Mouse (Mus musculus) kidney, postnatal 0 days (tissue): Measurements from ENCODE around the gene Cacnb3. TPM values are rescaled to one million over a fixed set of nuclear protein-coding genes. Genes with fewer than 3 reads are reported as not detected.

Source experiments
- ATAC-seq: fragments of 200-750 bp; cut with Nextera tagmentation; replicated peaks from 2 replicates; pipeline ENCODE4 v1.8.0; 2017; ENCODE audit warnings: low read depth, moderate number of reproducible peaks, moderate TSS enrichment, moderate library complexity; ENCODE audit not compliant: low FRiP score
- DNase-seq: peaks from one replicate; pipeline ENCODE4 v3.0.0-alpha.2; 2016; ENCODE audit warnings: low spot score
- H3K27ac ChIP-seq: fragments of 300-500 bp; sonication (generic); 2 replicates; pipeline ENCODE4 v1.5.1; 2014; ENCODE audit warnings: mild to moderate bottlenecking
- H3K27me3 ChIP-seq: fragments of 300-500 bp; sonication (generic); 2 replicates; pipeline ENCODE4 v1.6.1; 2014; ENCODE audit warnings: low read length, mixed read lengths; ENCODE audit not compliant: insufficient read depth
- H3K36me3 ChIP-seq: fragments of 300-500 bp; sonication (generic); 2 replicates; pipeline ENCODE4 v1.6.1; 2014; ENCODE audit warnings: low read length, mixed read lengths; ENCODE audit not compliant: insufficient read depth
- H3K4me1 ChIP-seq: fragments of 300-500 bp; sonication (generic); replicated peaks from 2 replicates; pipeline ENCODE4 v1.6.1; 2014; ENCODE audit warnings: antibody characterized with exemption, low read length, mixed read lengths; ENCODE audit not compliant: insufficient read depth
- H3K4me2 ChIP-seq: fragments of 300-500 bp; sonication (generic); 2 replicates; pipeline ENCODE4 v1.6.1; 2014; ENCODE audit warnings: mild to moderate bottlenecking, low read length, moderate library complexity, mixed read lengths
- H3K4me3 ChIP-seq: fragments of 300-500 bp; sonication (generic); replicated peaks from 2 replicates; pipeline ENCODE4 v1.5.1; 2014; ENCODE audit warnings: low read depth, low read length
- H3K9ac ChIP-seq: fragments of 300-500 bp; sonication (generic); 2 replicates; pipeline ENCODE4 v1.6.1; 2014; ENCODE audit warnings: low read depth, low read length
- H3K9me3 ChIP-seq: fragments of 300-500 bp; sonication (generic); replicated peaks from 2 replicates; pipeline ENCODE4 v1.6.1; 2016; ENCODE audit warnings: low read length, inconsistent platforms, mixed read lengths
- CTCF ChIP-seq: IDR thresholded peaks from 2 replicates; pipeline ENCODE4 v1.5.1; 2016; ENCODE audit warnings: antibody characterized with exemption, low read depth, mild to moderate bottlenecking, moderate library complexity
- WGBS: fragments of 180-500 bp; shearing (Covaris S2); extraction: QIAGEN DNeasy Blood & Tissue Kit; methylation state at CpG from one replicate; pipeline ENCODE4 v1.1.7; 2014; 5-methylcytosine and 5-hydroxymethylcytosine counted together
- polyA plus RNA-seq: library from polyadenylated mRNA; unstranded; fragments of >200 nt; fragmentation: Nextera tagmentation; extraction: Ambion mirVana; gene quantifications from 2 replicates; pipeline ENCODE4 v1.2.1, GENCODE M21; 2015

Gene Cacnb3
- polyA plus RNA-seq, 1 experiment from 2014 or later, result 19.8 TPM

GRCm38 (mm10) chr15:98631493-98631892, 853 bp downstream of the Cacnb3 start:
- H3K27ac ChIP-seq, result no peak overlapping the region
- TF ChIP-seq CTCF, result peak; percentile 95
- under 1% methylated on average over 18 of the region's 18 CpGs for WGBS
- ATAC-seq, result peak; percentile 61
- DNase-seq, result peak; percentile 84
- H3K27me3 ChIP-seq, result 0 out of 2 replicates have a peak, but pooled peaks cover 3% of the 10 kb centered on the region
- peaks cover 31% of the 10 kb centered on the region for H3K4me1 ChIP-seq
- peak overlapping the region; percentile 37 for H3K4me3 ChIP-seq
- H3K36me3 ChIP-seq, result no peaks in the 10 kb centered on the region
- 0 out of 2 replicates have a peak overlapping the region, but pooled peaks have one; percentile 44 for H3K9ac ChIP-seq
- H3K4me2 ChIP-seq, result peak overlapping the region; percentile 85
- no peaks in the 10 kb centered on the region for H3K9me3 ChIP-seq

DNA sequence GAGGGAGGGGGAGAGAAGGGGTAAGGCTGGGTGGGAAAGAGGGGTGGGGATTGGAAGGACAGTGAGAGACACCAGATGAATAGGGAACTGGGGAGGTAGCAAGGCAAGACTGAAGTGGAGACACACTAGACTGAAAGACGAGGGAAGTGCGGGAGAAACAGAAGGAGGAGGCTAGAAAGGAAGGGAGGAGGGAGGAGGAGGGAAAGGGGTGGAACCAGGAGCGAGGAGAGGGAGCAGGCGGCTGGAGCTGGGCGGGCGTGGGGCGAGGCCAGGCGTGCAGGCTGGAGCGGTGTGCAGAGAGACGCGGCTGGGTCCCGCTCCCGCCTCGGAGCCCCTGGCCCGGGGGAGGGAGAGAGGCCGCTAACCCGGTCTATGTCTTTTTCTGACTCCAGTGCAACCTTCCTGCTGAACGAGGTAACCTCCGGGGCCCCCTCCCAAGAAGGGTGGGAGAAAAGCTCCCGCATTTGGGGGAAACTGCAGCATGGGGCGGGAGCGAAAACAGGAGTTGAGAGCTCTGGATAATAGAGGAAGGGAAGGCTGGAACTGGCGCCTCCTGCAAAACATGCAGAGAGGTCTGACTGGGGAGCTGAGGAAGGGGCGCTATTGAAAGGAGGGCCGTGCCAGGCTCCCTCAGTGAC, 1.6 kb downstream of the Cacnb3 start:
- peak; percentile 94 for DNase-seq
- ATAC-seq, result 0 out of 2 replicates have a peak, but pooled peaks have one; percentile 34
- under 1% methylated on average over 25 of the region's 25 CpGs for WGBS

GRCm38 (mm10) chr15:98632921-98633320, 2.3 kb downstream of the Cacnb3 start:
- ATAC-seq, result no peak
- Histone ChIP-seq H3K27ac (no peak overlapping the region), H3K27me3 (0 out of 2 replicates have a peak, but pooled peaks cover 3% of the 10 kb centered on the region), H3K4me2 (peak overlapping the region; percentile 85), H3K36me3 (no peaks in the 10 kb centered on the region), H3K4me3 (peak overlapping the region; percentile 37; the same call in 1 of the 2 replicates), H3K9me3 (no peaks in the 10 kb centered on the region), H3K4me1 (peaks cover 34% of the 10 kb centered on the region), H3K9ac (no peak overlapping the region)
- TF ChIP-seq CTCF, result no peak
- WGBS, result 2% methylated on average over 4 of the region's 4 CpGs
- DNase-seq, result no peak

More for the DNA sequence above, 1.6 kb downstream of the Cacnb3 start:
- no peaks in the 10 kb centered on the region for H3K9me3 ChIP-seq
- H3K9ac ChIP-seq, result peak overlapping the region; percentile 44; the same call in 1 of the 2 replicates
- H3K4me3 ChIP-seq, result peak overlapping the region; percentile 37
- H3K4me2 ChIP-seq, result peak overlapping the region; percentile 85
- H3K27me3 ChIP-seq, result 0 out of 2 replicates have a peak, but pooled peaks cover 3% of the 10 kb centered on the region
- no peaks in the 10 kb centered on the region for H3K36me3 ChIP-seq
- no peak for TF ChIP-seq CTCF
- no peak overlapping the region; the same call in 1 of the 2 replicates for H3K27ac ChIP-seq
- peaks cover 33% of the 10 kb centered on the region for H3K4me1 ChIP-seq

- 1% methylated on average over 25 of the region's 25 CpGs for WGBS
- H3K36me3 ChIP-seq, result no peaks in the 10 kb centered on the region
- no peak for TF ChIP-seq CTCF
- H3K27me3 ChIP-seq, result 0 out of 2 replicates have a peak, but pooled peaks cover 3% of the 10 kb centered on the region
- peak overlapping the region; percentile 85 for H3K4me2 ChIP-seq
- H3K9me3 ChIP-seq, result no peaks in the 10 kb centered on the region
- H3K27ac ChIP-seq, result no peak overlapping the region
- DNase-seq (no peak), ATAC-seq (no peak)
- peak overlapping the region; percentile 79 for H3K4me3 ChIP-seq
- peaks cover 30% of the 10 kb centered on the region for H3K4me1 ChIP-seq
- peak overlapping the region; percentile 71 for H3K9ac ChIP-seq
Measured at GRCm38 (mm10) chr15:98633822-98634470, 3.3 kb downstream of the Cacnb3 start.

- H3K9me3 ChIP-seq, result no peaks in the 10 kb centered on the region
- 0 out of 2 replicates have a peak, but pooled peaks cover 3% of the 10 kb centered on the region for H3K27me3 ChIP-seq
- H3K9ac ChIP-seq, result peak overlapping the region; percentile 71
- peak overlapping the region; percentile 85 for H3K4me2 ChIP-seq
- H3K4me3 ChIP-seq, result peak overlapping the region; percentile 79
- TF ChIP-seq CTCF, result no peak
- H3K4me1 ChIP-seq, result peaks cover 30% of the 10 kb centered on the region
- ATAC-seq (peak; percentile 27; the same call in 1 of the 2 replicates), DNase-seq (peak; percentile 77)
- WGBS, result under 1% methylated on average over 50 of the region's 65 CpGs
- H3K27ac ChIP-seq, result peak overlapping the region; percentile 65; the same call in 1 of the 2 replicates
- H3K36me3 ChIP-seq, result no peaks in the 10 kb centered on the region
Measured at GRCm38 (mm10) chr15:98634541-98635081, 4.0 kb downstream of the Cacnb3 start.

GRCm38 (mm10) chr15:98635291-98635841, 4.7 kb downstream of the Cacnb3 start:
- ATAC-seq, result no peak
- Histone ChIP-seq H3K4me2 (peak overlapping the region; percentile 85), H3K27me3 (0 out of 2 replicates have a peak, but pooled peaks cover 3% of the 10 kb centered on the region), H3K9me3 (no peaks in the 10 kb centered on the region), H3K9ac (peak overlapping the region; percentile 71), H3K36me3 (no peaks in the 10 kb centered on the region), H3K4me3 (peak overlapping the region; percentile 79), H3K27ac (no peak overlapping the region), H3K4me1 (peaks cover 30% of the 10 kb centered on the region)
- 0 out of 2 replicates have a peak, but pooled peaks have one; percentile 17 for TF ChIP-seq CTCF
- peak; percentile 50 for DNase-seq
- 4% methylated on average over 21 of the region's 21 CpGs for WGBS
